Mouse (Mus musculus): ENCODE data around the gene Tas2r104.

The Tas2r104 gene

DNA sequence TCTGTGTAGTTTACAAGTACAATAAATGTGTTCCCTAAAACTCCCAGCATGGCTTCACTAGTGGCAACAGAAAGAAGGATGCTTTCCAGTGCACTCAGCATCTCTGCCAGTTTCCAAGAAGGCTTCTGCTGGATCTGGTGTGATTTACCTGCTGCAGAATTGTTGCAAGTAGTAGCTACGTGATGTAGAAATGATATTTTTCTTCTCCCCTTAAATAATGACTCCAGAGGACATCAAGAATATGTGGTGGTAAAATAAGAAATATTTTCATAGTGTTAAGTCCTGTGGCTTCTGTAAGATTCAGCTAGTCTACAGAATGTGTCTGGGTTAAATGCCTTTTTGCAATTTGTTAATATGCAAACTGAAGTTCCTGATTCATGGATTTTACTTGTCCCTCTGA lies at the start of gene Tas2r104:
Gene Tas2r104, minus strand, starts transcription at position 101 of the 400 bp plus-strand sequence.
- no peak for DNase-seq (ENCODE audit: low read depth, low spot score)

DNA sequence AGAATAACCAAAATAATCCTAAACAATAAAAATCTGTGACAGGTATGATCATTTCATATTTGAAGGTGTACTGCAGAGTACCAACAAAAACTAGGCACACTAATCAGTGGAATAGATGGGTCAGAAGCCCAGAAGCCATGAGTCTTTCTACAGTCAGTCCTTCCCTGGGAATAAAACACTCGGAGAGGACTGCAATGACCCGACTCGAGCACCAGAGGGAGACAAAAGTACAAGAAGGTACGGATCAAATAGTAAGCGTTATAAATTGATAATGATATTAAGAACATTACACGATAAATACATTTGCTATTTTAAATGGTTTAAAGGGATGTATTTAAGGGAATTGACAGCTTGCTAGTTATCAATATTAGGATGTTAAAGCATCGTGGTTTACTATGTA lies 27.3 kb upstream of the Tas2r104 start:
- no peak for DNase-seq (ENCODE audit: low read depth, low spot score)

GRCm38 (mm10) chr6:131689963-131690362 lies 4.4 kb upstream of the Tas2r104 start, which contains the start of gene Tas2r114:
TSS of gene Tas2r114 (minus strand) at chr6:131690063.
- no peak for DNase-seq (ENCODE audit: low read depth, low spot score)

GRCm38 (mm10) chr6:131687395-131687794 lies 1.9 kb upstream of the Tas2r104 start, which contains the start of gene Tas2r105:
TSS of gene Tas2r105 (minus strand) at chr6:131687495.
- no peak for DNase-seq (ENCODE audit: low read depth, low spot score)

GRCm38 (mm10) chr6:131678786-131679185 lies 6.8 kb downstream of the Tas2r104 start, which contains the start of gene Tas2r106:
TSS of gene Tas2r106 (minus strand) at chr6:131678886.
- no peak for DNase-seq (ENCODE audit: low read depth, low spot score)

DNA sequence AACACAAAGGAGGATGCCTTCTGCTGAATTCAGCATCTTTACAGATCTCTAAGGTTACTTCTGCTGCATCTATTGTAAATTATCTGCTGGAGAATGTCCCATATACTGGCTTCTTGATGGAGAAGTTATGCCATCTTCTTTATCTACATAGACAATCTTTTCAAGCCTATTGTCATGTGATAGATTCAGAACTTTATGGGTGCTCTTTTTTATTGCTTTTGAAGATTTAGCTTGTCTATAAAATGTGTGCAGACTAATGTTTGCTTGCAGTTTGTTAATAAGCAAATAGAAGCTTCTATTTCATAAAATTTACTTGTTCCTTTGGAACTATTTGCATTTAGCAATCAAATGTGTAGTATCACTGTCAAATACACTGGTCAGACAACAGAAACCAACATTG lies 25.5 kb downstream of the Tas2r104 start, which contains the start of gene Tas2r107:
Gene Tas2r107, minus strand, starts transcription at position 101 of the 400 bp plus-strand sequence.
- DNase-seq (ENCODE audit: low read depth, low spot score), result no peak

All from retina, postnatal 7 days (tissue).